Mouse (Mus musculus) myocyte (in vitro differentiated cells): ENCODE data around the gene Ankef1. TPM values are rescaled to one million over a fixed set of nuclear protein-coding genes. Genes with fewer than 3 reads are reported as not detected.

Experiments used
- H3K27me3 ChIP-seq: one replicate; pipeline ENCODE4 v1.6.1; 2011; ENCODE audit not compliant: control insufficient read depth, insufficient read depth, insufficient read length
- H3K36me3 ChIP-seq: one replicate; pipeline ENCODE4 v1.6.1; 2011; ENCODE audit not compliant: control insufficient read depth, insufficient read depth
- H3K4me2 ChIP-seq: one replicate; pipeline ENCODE4 v1.6.1; 2011; ENCODE audit warnings: low read depth, control low read depth
- H3K4me3 ChIP-seq: one replicate; pipeline ENCODE4 v1.5.1; 2011; ENCODE audit warnings: mild to moderate bottlenecking, control low read depth, moderate library complexity
- H3K79me2 ChIP-seq: one replicate; pipeline ENCODE4 v1.6.1; 2011; ENCODE audit not compliant: control insufficient read depth, insufficient read depth
- H3ac ChIP-seq: one replicate; pipeline ENCODE4 v1.6.1; 2011; ENCODE audit not compliant: control insufficient read depth, insufficient read length
- CEBPB ChIP-seq: IDR thresholded peaks from 2 replicates; pipeline ENCODE4 v1.6.1; 2011; ENCODE audit warnings: mild to moderate bottlenecking, moderate library complexity; ENCODE audit not compliant: poor library complexity, insufficient read depth, severe bottlenecking
- E2F4 ChIP-seq: IDR thresholded peaks from one replicate; pipeline ENCODE4 v1.6.1; 2011; ENCODE audit warnings: mild to moderate bottlenecking, control low read depth, moderate library complexity; ENCODE audit not compliant: insufficient read depth
- MAX ChIP-seq: IDR thresholded peaks from one replicate; pipeline ENCODE4 v1.6.1; 2011; ENCODE audit warnings: low read depth, mild to moderate bottlenecking, control low read depth
- MYOD1 ChIP-seq, 3 experiments: IDR thresholded peaks; one replicate each; pipeline ENCODE4 v1.6.1; 2011; ENCODE audit warnings: control low read depth in 2 of 3, low read depth in 2 of 3, mild to moderate bottlenecking in 2 of 3, moderate library complexity in 1 of 3; ENCODE audit not compliant: insufficient read length in 2 of 3, control insufficient read depth in 1 of 3
- MYOG ChIP-seq, 3 experiments: IDR thresholded peaks; one replicate each; pipeline ENCODE4 v1.6.1; 2011; ENCODE audit warnings: control low read depth in 2 of 3, low read depth in 2 of 3, mild to moderate bottlenecking in 2 of 3; ENCODE audit not compliant: insufficient read length in 2 of 3, control insufficient read depth in 1 of 3, insufficient read depth in 1 of 3
- POLR2A ChIP-seq: IDR thresholded peaks from one replicate; pipeline ENCODE4 v1.6.1; 2011; ENCODE audit warnings: low read depth, mild to moderate bottlenecking, control low read depth, moderate library complexity; ENCODE audit not compliant: insufficient read length
- POLR2AphosphoS2 ChIP-seq: IDR thresholded peaks from one replicate; pipeline ENCODE4 v1.6.1; 2011; ENCODE audit warnings: low read depth, control low read depth; ENCODE audit not compliant: insufficient read length
- REST ChIP-seq: IDR thresholded peaks from one replicate; pipeline ENCODE4 v1.6.1; 2011; ENCODE audit warnings: mild to moderate bottlenecking, control low read depth, moderate library complexity; ENCODE audit not compliant: insufficient read depth, insufficient read length
- SRF ChIP-seq: IDR thresholded peaks from one replicate; pipeline ENCODE4 v1.6.1; 2011; ENCODE audit warnings: low read depth; ENCODE audit not compliant: control insufficient read depth, insufficient read length
- TCF12 ChIP-seq: IDR thresholded peaks from one replicate; pipeline ENCODE4 v1.6.1; 2011; ENCODE audit warnings: mild to moderate bottlenecking, control low read depth; ENCODE audit not compliant: poor library complexity, insufficient read depth, severe bottlenecking
- TCF3 ChIP-seq: IDR thresholded peaks from one replicate; pipeline ENCODE4 v1.6.1; 2011; ENCODE audit warnings: low read depth, control low read depth; ENCODE audit not compliant: insufficient read length
- USF1 ChIP-seq: IDR thresholded peaks from one replicate; pipeline ENCODE4 v1.6.1; 2011; ENCODE audit warnings: low read depth, mild to moderate bottlenecking, control low read depth, moderate library complexity
- polyA plus RNA-seq: library from polyadenylated mRNA; unstranded; fragments of >200 nt; fragmentation: generic; extraction: Trizol; gene quantifications from one replicate; pipeline ENCODE4 v1.2.1, GENCODE M21; 2012; ENCODE audit warnings: missing spikeins

Ankef1 gene
- polyA plus RNA-seq, 1 experiment = 0.02 TPM

DNA sequence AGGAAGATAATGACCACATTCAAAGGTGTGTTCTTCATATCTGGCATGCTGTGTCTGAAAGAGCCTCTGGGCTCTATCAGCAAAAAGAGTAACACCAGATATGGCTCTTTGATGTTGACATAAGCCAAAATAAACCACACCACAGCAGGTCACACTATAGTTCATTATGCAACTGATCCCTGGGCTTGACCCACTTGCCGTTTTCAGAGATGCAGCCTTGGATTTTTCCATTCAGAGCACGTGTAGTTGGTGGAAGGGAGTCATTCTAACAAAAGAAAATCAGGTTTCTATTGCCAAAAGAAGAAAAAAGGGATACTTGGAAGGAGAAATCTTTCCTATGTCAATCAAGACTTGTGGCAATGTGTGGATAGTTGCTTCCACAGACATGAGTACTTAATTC lies 87.1 kb downstream of the Ankef1 start:
- TF ChIP-seq E2F4 = no peak
- no peak for TF ChIP-seq TCF3
- TF ChIP-seq MYOG (IDR thresholded peaks at IDR 0.05; ENCODE audit: control insufficient read depth in 1 of 3, insufficient read depth in 1 of 3, insufficient read length in 2 of 3, low read depth in 2 of 3) = no peak
- TF ChIP-seq MAX = no peak
- no peak for TF ChIP-seq USF1
- TF ChIP-seq REST = no peak
- no peak for TF ChIP-seq TCF12
- TF ChIP-seq CEBPB = no peak
- TF ChIP-seq MYOD1 (IDR thresholded peaks at IDR 0.05; ENCODE audit: control insufficient read depth in 1 of 3, insufficient read length in 2 of 3, low read depth in 2 of 3) = no peak
- TF ChIP-seq POLR2A = no peak
- TF ChIP-seq SRF = no peak
- no peak for TF ChIP-seq POLR2AphosphoS2
- H3K4me3 ChIP-seq = no peak overlapping the region
- no peak overlapping the region for H3K4me2 ChIP-seq
- no peaks in the 10 kb centered on the region for H3K79me2 ChIP-seq
- H3K27me3 ChIP-seq = no peaks in the 10 kb centered on the region
- no peaks in the 10 kb centered on the region for H3K36me3 ChIP-seq
- no peak overlapping the region for H3ac ChIP-seq

GRCm38 (mm10) chr2:136596451-136596850 lies 94.7 kb downstream of the Ankef1 start:
- H3K36me3 ChIP-seq = no peaks in the 10 kb centered on the region
- no peaks in the 10 kb centered on the region for H3K79me2 ChIP-seq
- no peak overlapping the region for H3K4me2 ChIP-seq
- no peak overlapping the region for H3ac ChIP-seq
- H3K27me3 ChIP-seq = no peaks in the 10 kb centered on the region
- no peak for TF ChIP-seq CEBPB
- no peak for TF ChIP-seq MYOD1 (IDR thresholded peaks at IDR 0.05; ENCODE audit: control insufficient read depth in 1 of 3, insufficient read length in 2 of 3, low read depth in 2 of 3)
- no peak for TF ChIP-seq USF1
- no peak for TF ChIP-seq TCF12
- no peak overlapping the region for H3K4me3 ChIP-seq

- H3K36me3 ChIP-seq = no peaks in the 10 kb centered on the region
- no peak overlapping the region for H3K4me3 ChIP-seq
- no peak for TF ChIP-seq TCF3
- no peak for TF ChIP-seq REST
- TF ChIP-seq POLR2A = no peak
- TF ChIP-seq SRF = no peak
- TF ChIP-seq MYOD1 (IDR thresholded peaks at IDR 0.05; ENCODE audit: control insufficient read depth in 1 of 3, insufficient read length in 2 of 3, low read depth in 2 of 3) = no peak
- no peak for TF ChIP-seq POLR2AphosphoS2
- no peak for TF ChIP-seq USF1
- no peak for TF ChIP-seq TCF12
- TF ChIP-seq MAX = no peak
- no peak for TF ChIP-seq MYOG (IDR thresholded peaks at IDR 0.05; ENCODE audit: control insufficient read depth in 1 of 3, insufficient read depth in 1 of 3, insufficient read length in 2 of 3, low read depth in 2 of 3)
- no peak for TF ChIP-seq E2F4
- TF ChIP-seq CEBPB = no peak
Observed at GRCm38 (mm10) chr2:136598743-136599142, 97.0 kb downstream of the Ankef1 start.

GRCm38 (mm10) chr2:136600651-136601170 lies 99.0 kb downstream of the Ankef1 start:
- Histone ChIP-seq H3K4me3 (no peak overlapping the region), H3K36me3 (no peaks in the 10 kb centered on the region), H3K79me2 (no peaks in the 10 kb centered on the region), H3K4me2 (no peak overlapping the region), H3ac (no peak overlapping the region), H3K27me3 (no peaks in the 10 kb centered on the region)
- no peak for TF ChIP-seq MYOD1 (IDR thresholded peaks at IDR 0.05; ENCODE audit: control insufficient read depth in 1 of 3, insufficient read length in 2 of 3, low read depth in 2 of 3)
- TF ChIP-seq REST = no peak
- no peak for TF ChIP-seq TCF3
- TF ChIP-seq CEBPB = no peak
- TF ChIP-seq MAX = no peak
- TF ChIP-seq TCF12 = no peak
- TF ChIP-seq POLR2A = no peak

More at GRCm38 (mm10) chr2:136598743-136599142, 97.0 kb downstream of the Ankef1 start:
- Histone ChIP-seq H3ac (no peak overlapping the region), H3K4me2 (no peak overlapping the region), H3K79me2 (no peaks in the 10 kb centered on the region), H3K27me3 (no peaks in the 10 kb centered on the region)

DNA sequence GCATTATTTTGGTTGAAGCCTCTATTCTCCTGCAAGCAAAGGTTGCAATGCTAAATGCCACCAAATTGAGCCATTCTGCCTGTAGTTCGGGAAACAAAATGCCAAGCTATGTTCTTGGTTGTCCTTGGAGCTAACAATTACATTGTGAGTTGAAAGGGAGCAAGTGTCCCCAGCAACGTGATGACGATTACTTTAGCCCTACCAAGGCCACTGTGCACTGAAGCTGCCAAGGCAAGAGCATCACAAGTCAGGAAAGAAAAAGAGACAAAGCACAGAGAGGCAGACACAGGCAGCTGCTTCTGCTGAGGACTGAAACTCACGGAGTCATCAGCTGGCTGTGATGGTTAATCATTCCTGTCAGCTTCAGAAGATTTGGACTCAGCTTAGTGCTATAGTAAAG lies 99.5 kb downstream of the Ankef1 start:
- no peaks in the 10 kb centered on the region for H3K36me3 ChIP-seq
- no peaks in the 10 kb centered on the region for H3K27me3 ChIP-seq
- no peak overlapping the region for H3K4me3 ChIP-seq
- no peaks in the 10 kb centered on the region for H3K79me2 ChIP-seq
- no peak overlapping the region for H3ac ChIP-seq
- no peak overlapping the region for H3K4me2 ChIP-seq
- TF ChIP-seq USF1 (no peak), TCF12 (no peak), POLR2A (no peak), SRF (no peak), MYOD1 (IDR thresholded peaks at IDR 0.05; ENCODE audit: control insufficient read depth in 1 of 3, insufficient read length in 2 of 3, low read depth in 2 of 3) (no peak), MAX (no peak), POLR2AphosphoS2 (no peak), MYOG (IDR thresholded peaks at IDR 0.05; ENCODE audit: control insufficient read depth in 1 of 3, insufficient read depth in 1 of 3, insufficient read length in 2 of 3, low read depth in 2 of 3) (no peak), REST (no peak), TCF3 (no peak), E2F4 (no peak), CEBPB (no peak)

Other genes starting within 250 kb of the Ankef1 start
- gene Pak7, start 113.9 kb upstream of the Ankef1 start, polyA plus RNA-seq = not detected
- gene Snap25, start 211.5 kb downstream of the Ankef1 start, polyA plus RNA-seq = not detected